Mouse (Mus musculus) kidney, adult 8-10 months (tissue): ENCODE measurements around the gene Stbd1.
A peak's percentile ranks its signal among the peaks of the same experiment; 100 is the strongest.

ENCODE experiments used
- DNase-seq, 2 experiments: peaks; one replicate each; pipeline ENCODE4 v3.0.0; 2022

Gene Stbd1

DNA sequence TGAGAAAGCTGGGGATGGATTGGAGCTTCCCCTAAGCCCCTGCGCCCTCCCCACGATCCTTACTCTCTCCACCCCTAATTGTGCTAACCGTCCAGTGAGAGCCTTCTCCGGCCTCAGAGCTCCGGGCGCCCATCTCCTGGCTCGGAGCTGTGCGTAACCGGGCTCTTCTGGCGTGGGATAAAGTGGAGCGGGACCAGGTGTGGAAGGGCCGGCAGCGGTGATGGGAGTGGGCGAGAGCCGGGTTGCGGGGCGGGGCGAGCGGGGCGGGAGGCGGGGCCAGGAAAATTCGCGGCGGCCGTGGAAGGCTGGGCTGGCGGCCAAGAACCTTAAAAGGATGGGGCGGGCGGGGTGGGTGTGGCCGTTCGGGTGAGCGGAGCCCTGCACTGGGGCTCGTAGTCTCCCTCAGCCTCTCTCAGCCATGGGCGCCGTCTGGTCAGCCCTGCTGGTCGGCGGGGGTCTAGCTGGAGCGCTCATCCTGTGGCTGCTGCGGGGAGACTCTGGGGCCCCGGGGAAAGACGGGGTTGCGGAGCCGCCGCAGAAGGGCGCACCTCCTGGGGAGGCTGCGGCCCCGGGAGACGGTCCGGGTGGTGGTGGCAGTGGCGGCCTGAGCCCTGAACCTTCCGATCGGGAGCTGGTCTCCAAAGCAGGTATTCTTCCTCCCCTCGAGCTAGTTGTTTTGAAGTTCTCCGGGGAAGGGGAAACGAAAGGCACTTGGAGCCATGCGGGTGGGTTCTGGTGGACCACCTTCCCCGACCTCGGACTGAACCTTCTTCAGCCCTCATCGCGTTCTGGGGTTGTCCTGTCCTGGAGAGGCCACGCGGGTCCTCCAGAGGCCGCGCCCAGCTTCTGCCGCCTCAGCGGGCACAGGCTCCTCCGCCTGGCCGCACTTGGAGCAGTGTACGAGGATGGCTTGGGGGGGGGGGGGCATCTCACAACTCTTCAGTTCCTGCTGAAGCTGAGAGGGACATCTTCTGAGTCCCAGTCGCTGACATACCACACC lies at the start of gene Stbd1:
Stbd1 (plus strand) TSS at position 351 of the 1,000 bp plus-strand sequence.
- peak in 1 of 2 experiments; percentile 49 for DNase-seq

DNA sequence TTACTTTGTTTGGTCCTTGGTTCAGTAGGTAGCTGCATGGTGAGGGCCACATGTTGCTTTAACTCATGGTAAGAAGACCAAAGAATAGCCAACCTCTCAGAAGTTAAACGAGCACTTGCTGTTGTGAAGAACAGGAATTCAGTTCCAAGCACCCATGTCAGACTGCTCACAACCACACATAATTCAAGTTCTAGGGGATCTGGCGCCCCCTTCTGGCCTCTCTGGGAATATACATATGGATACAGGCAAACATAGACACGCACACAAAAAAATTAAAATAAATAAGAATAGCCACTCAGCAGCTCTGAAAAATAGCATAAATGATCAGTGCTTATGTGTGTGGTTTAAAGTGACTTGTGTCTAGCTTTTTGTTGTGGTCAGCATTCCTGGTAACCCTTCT lies 48.9 kb upstream of the Stbd1 start:
- DNase-seq = peak in 1 of 2 experiments; percentile 16

GRCm38 (mm10) chr5:92554443-92554842 lies 48.4 kb upstream of the Stbd1 start:
- no peak for DNase-seq

DNA sequence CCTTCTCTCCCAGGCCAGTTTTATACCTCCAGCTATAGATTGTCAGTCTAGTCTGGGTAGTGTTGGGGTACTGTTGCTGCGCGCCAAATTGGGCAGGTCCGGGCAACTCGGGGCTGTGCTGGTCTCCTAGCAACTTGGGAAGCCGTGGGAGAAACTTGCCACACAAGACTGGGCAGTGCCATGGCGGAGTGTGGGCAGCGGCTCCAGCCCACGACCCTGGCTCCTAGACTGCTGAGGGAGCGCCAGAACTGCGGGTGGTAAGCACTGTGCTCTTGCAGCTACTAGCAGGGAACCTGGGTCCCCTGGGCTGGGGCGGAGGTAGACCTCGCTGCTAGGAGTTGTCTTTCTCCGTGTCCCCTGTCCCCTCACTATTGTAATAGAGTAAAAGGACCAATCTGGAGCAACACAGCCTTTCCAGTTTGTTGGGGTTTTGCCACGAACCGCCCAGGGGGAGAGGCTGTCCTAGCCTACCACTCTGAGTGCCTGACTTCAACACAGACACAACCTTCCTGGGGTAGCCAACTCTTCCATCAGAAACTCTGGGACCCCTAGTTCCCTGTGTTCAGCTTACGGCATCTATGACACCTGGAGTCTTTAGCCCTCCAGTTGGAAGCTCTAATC lies 47.8 kb upstream of the Stbd1 start, which contains the start of gene Fam47e:
Fam47e (plus strand) TSS at position 179 of the 621 bp plus-strand sequence.
- DNase-seq = peak in 1 of 2 experiments; percentile 10

DNA sequence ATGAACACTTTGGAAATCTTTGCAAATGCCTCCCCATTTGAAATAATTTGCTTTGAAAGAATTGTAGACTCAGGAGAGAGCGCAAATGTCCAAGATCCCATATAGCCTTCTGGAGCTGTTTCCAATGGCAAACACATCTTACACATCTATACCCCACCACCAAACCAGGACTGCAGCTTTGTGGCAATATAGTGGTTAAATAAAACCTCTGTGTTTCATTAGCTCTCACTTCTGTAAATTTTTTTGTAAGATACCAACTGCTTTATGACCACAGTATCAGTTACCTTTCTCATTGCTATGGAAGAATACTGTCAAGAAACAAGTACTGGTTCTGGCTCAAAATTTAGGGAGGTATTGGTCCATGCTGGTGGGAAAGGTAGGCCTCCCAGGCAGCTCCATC lies 46.9 kb upstream of the Stbd1 start:
- DNase-seq = no peak

DNA sequence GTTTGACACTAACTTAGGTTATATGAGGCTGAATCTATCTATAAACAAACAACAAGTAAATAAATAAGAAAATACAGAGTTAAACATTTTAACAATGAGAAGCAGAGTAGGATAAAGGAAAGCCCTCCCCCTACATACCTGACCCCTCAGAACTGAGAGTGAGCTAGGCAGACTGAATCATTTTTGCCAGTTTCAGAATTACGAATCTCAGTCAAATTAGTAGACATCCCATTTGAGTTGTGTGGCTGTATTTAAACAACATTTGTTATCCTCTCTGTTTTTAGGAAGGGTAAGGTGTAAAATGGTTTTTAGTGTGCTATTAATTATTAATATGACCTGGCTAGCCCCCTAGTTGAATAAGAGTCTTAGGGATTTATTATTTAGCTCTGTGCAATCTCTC lies 45.3 kb upstream of the Stbd1 start:
- no peak for DNase-seq

GRCm38 (mm10) chr5:92560201-92560600 lies 42.6 kb upstream of the Stbd1 start:
- no peak for DNase-seq

GRCm38 (mm10) chr5:92562002-92562401 lies 40.8 kb upstream of the Stbd1 start:
- no peak for DNase-seq

DNA sequence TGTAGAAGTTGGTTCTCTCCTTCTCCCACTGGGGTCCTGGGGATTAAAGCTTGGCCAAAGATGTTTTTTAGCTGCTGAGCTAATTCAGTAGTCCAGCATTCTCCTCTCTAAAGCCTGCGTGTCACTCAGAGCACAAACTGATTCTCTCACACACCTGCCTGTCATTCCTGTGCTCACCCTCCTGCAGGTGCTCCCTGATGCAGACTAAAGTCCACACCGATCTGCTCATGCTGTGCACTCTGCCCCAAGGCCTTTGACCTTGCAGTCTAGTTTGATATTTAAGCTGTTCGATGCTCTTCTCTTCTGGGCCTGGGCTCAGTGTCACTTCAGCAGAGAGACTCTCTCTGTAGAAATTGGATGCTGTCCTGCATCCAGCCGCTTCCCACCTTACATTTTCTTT lies 31.6 kb upstream of the Stbd1 start:
- DNase-seq = peak; percentile 62 to 64

DNA sequence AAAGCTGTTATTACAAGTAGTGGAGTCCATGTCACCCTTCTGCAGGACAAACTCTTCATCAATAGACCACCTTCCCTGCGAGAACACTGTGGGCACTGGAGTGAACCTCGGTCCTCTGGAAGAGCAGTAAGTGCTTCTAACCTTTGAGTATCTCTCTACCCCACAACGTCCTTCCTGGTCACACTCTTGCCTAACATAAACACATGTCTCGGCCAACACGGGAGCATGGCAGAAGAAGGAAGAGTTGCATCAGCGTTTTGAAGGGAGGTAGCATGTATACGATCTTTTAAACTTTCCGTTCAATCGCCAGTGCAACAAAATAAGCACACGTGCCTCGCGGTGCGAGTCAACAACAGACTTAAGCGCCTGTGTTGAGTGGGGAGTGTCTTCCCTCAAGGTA lies 23.3 kb upstream of the Stbd1 start:
- DNase-seq = no peak

GRCm38 (mm10) chr5:92585932-92586331 lies 16.9 kb upstream of the Stbd1 start:
- peak; percentile 24 to 30 for DNase-seq

DNA sequence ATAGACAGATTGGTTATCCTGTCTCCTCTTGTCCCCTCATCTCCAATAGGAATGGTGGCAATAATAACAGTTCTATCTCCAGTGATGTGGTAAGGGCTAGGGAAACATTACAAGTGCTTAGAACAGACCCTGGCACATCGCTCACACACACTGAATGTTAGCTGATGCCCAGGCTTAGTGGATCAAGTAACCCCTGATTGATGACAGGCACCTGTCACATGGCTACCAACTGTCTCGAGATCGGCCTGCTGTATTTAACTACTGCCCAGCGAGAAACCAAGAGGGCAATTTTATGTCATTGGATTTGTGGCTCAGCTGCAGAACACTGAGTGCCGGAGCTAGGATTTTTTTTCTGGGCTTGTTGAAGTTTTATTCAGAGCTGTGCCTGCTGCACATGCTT lies 7.8 kb upstream of the Stbd1 start:
- DNase-seq = no peak

- DNase-seq = no peak
Observed at GRCm38 (mm10) chr5:92596865-92597264, 6.0 kb upstream of the Stbd1 start.

- no peak for DNase-seq
Observed at GRCm38 (mm10) chr5:92599030-92599429, 3.8 kb upstream of the Stbd1 start.

DNA sequence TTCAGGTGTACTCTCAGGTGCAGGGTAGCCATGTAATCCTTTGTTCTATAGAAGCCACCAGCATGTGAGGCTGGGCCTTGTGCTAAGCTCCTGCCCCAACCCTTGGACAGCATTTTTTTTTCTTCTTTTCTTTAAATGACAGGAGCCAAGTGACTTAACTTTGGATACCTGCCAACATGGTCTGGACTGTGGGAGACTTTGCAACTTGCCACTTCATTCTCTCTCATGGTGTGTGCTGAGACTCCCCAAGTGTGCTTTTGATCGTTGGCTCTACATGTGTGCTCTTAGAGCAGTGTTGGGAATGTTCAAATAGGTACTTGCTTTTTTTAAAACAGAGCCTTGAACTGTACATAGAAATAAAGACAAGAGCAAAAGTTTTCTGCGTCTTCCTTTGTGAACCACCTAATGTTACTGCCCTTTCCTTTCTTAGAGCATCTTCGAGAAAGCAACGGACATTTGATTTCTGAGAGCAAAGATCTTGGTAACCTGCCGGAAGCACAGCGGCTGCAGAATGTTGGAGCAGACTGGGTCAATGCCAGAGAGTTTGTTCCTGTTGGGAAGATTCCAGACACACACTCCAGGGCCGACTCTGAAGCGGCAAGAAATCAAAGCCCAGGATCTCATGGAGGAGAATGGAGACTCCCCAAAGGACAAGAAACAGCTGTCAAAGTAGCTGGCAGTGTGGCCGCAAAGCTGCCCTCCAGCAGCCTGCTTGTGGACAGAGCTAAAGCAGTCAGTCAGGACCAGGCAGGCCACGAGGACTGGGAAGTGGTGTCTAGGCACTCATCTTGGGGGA lies 1.8 kb downstream of the Stbd1 start:
- DNase-seq = peak; percentile 27 to 53

DNA sequence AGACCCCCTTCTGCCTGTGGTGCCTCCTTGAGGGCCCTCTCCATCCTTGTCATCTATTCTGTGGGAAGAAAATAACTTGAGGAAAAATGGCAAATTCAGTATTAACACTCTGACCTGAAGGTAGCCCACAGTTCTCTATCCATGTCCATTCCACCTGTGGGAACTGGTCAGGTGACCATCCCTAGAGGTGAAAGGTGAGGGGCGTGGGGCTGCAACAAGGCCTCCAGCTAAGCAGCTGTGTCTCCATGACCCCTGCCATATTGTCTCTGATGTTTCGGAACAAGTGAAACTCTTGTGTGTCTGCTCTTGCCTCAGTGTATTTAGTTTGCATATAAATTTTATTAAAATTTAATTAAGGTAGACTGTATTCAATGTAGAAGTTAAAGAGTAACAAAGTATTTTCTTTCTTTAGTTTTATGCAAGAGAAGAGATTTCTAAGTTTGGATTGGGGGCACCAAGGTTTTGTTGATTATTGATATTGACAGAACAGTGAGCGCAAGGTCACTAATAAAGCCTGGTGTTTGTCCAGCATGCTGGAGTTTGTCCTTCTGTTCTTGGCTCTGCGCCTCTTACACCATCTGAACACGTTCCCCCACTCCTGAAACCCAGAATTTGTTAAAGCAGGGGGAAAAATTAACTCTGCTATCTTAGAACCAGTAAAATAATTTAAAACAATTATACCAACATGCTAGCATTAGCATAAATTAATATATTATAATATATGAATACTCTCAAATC lies 4.8 kb downstream of the Stbd1 start:
- DNase-seq = no peak

DNA sequence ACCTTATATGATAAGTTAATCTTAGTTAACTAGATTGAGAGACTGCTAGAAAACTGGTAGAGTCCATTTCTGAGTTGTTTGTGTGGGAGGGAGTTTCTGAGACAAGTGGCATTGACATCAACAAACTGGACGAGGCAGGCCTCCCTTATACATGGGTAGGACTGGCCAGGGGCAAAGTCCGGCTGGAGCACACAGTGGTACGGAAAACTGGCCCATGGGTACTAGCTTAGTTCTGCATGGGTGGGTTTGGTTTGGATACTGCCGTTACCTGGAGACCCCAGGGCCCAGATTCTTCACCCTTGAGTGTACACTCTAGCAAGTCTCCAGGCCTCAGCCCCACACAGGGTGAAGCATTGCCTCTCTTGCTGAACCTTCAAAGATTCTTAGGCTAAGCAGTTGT lies 9.9 kb downstream of the Stbd1 start:
- peak in 1 of 2 experiments; percentile 54 for DNase-seq

DNA sequence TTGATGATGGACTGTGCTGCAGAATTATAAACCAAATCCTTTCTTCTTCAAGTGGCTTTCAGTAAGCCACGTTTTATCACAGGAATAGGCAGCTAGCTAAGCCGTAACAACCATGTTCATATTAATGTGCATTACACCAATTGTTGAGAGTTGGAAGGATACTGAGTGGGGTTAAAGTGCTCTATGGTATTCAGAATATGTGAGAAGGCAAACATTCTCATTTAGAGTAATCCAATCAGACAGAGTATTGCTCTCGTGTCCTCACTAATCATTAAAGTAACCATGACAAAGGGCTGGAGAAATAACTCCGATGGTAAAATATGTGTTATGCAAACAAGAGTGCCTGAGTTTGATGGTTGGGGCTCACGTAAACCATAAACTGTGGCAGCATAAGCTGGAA lies 19.0 kb downstream of the Stbd1 start:
- no peak for DNase-seq

- no peak for DNase-seq
Observed at GRCm38 (mm10) chr5:92627896-92628295, 25.1 kb downstream of the Stbd1 start.

GRCm38 (mm10) chr5:92633526-92633925 lies 30.7 kb downstream of the Stbd1 start:
- DNase-seq = no peak

DNA sequence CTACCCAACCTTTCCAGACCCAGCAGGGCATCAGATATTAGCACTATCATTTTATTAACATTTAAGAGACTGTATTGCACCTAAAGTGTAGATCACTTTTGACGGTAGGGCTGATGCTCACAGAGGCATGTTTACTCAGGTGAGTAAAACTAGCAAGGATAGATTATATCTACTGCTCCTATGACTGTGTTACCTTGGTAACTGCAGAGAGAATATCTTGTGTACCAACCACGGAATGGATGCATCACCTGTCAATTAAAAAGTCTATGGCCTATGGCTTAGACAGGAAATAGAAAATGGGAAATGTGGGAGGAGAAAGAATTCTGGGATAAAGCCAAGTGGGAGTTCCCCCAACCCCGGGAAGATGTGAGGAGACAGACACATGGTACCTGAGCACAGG lies 32.1 kb downstream of the Stbd1 start:
- no peak for DNase-seq

GRCm38 (mm10) chr5:92635891-92636290 lies 33.0 kb downstream of the Stbd1 start:
- DNase-seq = no peak
